Mouse (Mus musculus) mouse embryonic stem cell (cell line): ENCODE data around the gene Prr19.
"Not testable (repeated sequence)": the region's sequence is repeated elsewhere in the genome, so short reads cannot be mapped to it uniquely, and the experiment has no call there.

ENCODE experiments used
- in situ Hi-C, 2 experiments: fragments of 300-500 bp; cut with MboI; formaldehyde crosslinking; loops; 1 replicate in 1 of 2; 3 replicates in 1 of 2; pipeline ENCODE4 v1.14.3; 2019 to 2020; ENCODE audit warnings: low sequenced_read_pairs in 2 of 2, low pct_unique_long_range_greater_than_20kb in 1 of 2, mixed read lengths in 1 of 2; ENCODE audit not compliant: unreplicated experiment in 1 of 2

Prr19 gene

DNA sequence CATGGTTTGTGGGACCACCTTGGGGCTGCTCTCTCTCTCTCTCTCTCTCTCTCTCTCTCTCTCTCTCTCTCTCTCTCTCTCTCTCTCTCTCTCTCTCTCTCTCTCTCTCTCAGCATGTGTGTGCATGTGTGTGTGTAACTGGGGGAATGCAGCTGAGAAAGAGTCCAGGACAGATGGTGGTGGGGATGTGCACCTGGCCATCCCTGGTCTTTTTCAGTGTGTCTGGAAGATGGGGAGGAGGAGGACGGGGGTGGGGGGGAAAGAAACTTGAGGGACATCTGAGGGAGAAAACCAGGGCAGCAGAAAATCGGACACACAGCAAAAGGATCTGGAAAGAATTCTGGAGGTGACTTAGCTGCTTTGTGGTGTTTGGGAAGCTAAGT, 5.4 kb downstream of the Prr19 start:
- in situ Hi-C loops, result no loop called here

- in situ Hi-C loops, result no loop called here
Observed at GRCm38 (mm10) chr7:25308702-25309318, 7.6 kb downstream of the Prr19 start.

- in situ Hi-C loops, result no loop called here
Observed at GRCm38 (mm10) chr7:25309425-25309824, 8.2 kb downstream of the Prr19 start.

GRCm38 (mm10) chr7:25311193-25311592, 10.0 kb downstream of the Prr19 start:
- in situ Hi-C loops, result no loop called here

DNA sequence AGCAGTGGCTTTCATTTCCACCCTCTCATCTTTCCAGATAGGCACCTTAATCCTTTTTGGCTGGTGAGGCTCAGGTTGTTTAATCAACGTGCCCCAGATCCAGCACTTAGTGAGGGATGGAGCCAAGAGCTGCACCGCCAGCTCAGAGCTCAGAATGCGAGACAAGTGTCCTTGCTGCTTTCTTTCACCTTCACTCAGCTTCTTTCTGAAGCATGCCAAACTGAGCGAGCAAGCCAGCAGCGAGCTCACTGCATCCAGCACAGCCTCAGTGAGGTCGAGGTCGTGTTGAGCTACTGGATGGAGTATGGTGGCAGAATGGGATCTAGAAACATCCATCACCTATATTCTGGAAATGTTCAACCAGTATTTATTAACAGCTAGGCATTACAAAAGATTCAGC, 12.1 kb downstream of the Prr19 start:
- in situ Hi-C loops, result no loop called here

- in situ Hi-C loops, result no loop called here
Observed at GRCm38 (mm10) chr7:25314606-25315305, 13.5 kb downstream of the Prr19 start.

GRCm38 (mm10) chr7:25315306-25316041, 14.3 kb downstream of the Prr19 start:
- in situ Hi-C loops, result no loop called here

- in situ Hi-C loops, result no loop called here
Observed at GRCm38 (mm10) chr7:25316532-25317445, 15.6 kb downstream of the Prr19 start, which contains the start of gene Megf8. Megf8 (plus strand) TSS chr7:25317164.

DNA sequence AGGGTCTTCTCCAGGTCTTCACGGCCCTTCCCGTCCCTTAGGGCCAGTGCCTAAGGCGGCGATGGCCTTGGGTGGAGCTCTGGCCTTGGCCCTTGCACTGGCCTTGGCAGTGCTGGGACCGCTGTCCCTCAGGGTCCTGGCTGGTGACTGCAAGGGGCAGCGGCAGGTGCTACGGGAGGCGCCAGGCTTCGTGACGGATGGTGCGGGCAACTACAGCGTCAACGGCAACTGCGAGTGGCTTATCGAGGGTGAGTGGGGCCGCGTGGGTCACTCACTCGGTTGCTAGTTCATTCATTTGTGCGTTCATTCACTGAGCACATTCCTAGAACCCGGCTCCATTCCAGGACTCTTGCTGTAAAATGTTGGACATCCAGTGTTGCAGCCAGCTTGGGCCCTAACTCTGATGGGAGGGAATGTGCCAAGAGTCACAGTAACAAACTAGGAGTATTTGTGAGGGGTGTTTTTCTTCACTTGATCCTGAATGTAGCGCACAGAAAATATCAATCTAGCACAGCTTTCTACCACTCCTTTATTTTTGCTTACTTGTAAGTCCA, 16.3 kb downstream of the Prr19 start:
- in situ Hi-C loops, result no loop called here

DNA sequence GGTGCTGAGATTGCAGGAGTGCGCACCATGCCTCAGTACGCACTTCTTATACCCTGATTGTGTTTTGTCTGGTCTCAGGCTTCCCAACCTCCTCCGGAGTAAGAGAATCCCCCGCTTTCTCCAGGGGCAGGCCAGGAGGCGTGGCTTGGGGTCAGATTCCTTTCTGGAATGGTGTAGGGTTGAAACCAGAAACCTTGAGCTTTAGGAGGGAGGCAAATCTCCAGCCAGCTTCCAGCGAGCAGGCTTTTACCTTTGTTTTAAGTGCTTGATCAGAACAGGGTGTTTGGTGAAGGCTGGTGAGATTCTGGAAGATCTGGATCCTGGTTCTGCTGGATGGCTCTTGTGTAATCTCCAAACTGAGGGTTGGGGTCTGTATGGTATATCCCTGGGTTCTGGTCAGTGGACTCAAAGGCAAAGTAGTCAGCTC, 20.9 kb downstream of the Prr19 start:
- in situ Hi-C loops, result no loop called here

DNA sequence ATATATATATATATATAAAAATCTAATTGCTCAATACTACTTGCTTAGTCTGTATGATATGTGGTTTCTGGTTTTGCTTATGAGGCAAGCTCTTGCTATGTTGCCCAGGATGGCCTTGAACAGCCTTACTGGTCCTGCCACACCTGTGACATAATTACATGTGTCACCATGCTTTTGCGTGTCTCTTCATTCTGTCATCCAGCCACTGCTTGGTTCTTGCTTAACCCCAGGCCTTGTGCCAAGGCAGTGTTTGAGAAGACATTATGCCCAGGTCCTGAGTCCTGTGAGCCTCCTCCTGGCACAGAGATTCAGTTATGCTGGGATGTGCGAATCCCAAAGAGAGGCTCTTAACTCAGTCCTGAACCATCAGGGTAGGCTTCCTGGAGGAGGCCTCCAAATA, 22.0 kb downstream of the Prr19 start:
- in situ Hi-C loops, result no loop called here

DNA sequence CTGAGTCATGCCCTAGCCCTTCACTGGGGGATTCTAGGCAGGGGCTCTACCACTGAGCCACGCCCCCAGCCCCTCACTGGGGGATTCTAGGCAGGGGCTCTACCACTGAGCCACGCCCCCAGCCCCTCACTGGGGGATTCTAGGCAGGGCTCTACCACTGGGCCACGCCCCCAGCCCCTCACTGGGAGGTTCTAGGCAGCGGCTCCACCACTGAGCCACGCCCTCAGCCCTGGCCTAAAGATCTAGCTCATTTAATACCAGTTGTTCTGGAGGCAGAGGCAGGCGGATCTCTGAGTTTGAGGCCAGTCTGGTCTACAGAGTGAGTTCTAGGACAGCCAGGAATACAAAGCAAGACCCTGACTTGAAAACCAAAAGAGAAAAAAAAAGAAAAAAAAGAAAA, 24.2 kb downstream of the Prr19 start:
- in situ Hi-C loops, result not testable (repeated sequence)

GRCm38 (mm10) chr7:25326233-25326632, 25.0 kb downstream of the Prr19 start:
- in situ Hi-C loops, result no loop called here

GRCm38 (mm10) chr7:25333596-25334307, 32.5 kb downstream of the Prr19 start:
- in situ Hi-C loops, result loop anchor here in 1 of 2 experiments (10.0 kb wide), 1 partner anchor 229 kb away; no protein-coding TSS in a partner anchor

DNA sequence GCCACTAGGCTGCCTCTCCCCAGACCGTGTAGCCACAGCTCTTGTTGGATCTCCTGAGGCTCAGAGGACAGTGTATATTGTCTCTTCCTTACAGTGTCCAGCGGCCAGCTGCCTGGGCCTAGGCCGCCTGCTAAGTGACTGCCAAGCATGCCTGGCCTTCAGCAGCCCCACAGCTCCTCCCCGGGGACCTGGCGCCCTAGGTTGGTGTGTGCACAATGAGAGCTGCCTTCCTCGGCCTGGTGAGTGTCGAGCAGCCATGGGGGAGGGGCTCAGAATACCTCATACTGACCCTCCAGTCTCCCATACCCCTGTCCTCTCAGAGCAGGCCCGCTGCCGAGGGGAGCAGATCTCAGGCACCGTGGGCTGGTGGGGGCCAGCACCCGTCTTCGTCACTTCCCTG, 33.3 kb downstream of the Prr19 start:
- in situ Hi-C loops, result loop anchor here in 1 of 2 experiments (10.0 kb wide), 1 partner anchor 230 kb away; no protein-coding TSS in a partner anchor

DNA sequence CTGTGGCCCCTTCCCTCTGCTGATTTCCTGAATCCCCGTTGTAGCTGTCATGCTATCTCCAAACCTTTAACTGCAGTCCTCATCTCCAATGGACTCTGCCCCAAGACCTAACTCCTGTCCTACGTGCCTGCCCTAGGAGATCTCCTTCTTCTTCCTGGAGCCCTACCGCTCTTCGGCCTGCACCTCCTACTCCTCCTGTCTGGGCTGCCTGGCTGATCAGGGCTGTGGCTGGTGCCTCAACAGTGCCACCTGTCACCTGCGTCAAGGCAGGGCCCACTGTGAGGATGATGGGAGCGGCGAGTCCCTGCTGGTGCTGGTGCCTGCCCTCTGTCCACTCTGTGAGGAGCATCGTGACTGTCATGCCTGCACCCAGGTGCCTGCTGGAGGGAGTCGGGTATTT, 38.1 kb downstream of the Prr19 start:
- in situ Hi-C loops, result loop anchor here in 1 of 2 experiments (10.0 kb wide), 1 partner anchor 235 kb away; no protein-coding TSS in a partner anchor

DNA sequence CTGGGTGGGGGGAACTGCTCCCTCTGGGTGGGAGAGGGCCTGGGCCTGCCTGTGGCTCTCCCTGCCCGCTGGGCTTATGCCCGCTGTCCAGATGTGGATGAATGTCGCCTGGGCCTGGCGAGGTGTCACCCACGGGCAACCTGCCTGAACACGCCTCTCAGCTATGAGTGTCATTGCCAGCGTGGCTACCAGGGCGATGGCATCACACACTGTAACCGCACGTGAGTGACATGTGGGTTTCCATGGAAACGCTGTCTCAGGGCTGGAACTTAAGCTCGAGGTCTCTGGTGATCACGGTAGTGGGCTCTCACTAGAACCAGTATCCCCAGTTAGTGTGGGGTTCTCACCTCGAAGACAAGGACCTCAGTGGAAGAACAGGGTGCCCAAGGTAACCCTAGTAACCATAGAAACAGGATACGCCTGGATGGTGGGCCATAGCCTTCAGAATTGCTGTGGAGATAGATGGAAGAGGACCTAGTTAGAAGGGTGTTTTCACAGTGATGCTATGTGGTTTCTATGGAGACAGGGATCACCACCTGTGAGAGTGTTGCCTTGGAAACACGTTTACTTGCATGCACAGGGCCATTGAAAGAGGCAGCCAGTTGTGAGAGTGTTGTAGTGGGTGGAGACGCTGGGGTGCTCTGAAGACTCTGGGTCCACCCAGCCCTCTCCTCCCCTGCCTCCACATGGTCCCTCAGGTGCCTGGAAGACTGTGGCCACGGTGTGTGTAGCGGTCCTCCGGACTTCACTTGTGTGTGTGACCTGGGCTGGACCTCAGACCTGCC, 40.0 kb downstream of the Prr19 start:
- in situ Hi-C loops, result no loop called here
